Mouse (Mus musculus): ENCODE results near the gene Gm11939. TPM values are rescaled to one million over a fixed set of nuclear protein-coding genes. Genes with fewer than 3 reads are reported as not detected.

Gene Gm11939
- polyA plus RNA-seq, 1 experiment: not detected

DNA sequence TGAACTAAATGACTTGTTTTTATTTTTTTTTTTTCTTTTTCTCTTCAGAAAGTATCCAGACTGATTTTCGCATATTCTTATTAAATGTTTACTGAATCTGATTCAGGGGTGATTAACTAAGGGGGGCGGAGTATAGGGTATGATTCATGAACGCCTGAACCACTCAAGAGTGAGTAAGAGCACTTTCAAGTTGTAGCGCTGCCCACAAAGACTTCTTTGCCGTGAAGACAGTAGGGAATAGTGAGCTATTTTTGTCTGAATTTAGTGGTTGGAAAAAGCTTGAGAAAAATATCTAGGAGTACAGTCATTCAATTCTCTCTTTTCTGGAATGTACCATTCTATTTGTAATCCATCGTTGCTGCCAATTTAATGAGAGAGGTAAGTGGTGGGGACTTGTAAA, 22.3 kb upstream of the Gm11939 start:
- TF ChIP-seq CTCF (IDR thresholded peaks at IDR 0.05; ENCODE audit: control insufficient read depth, insufficient read depth, insufficient read length) (no peak), FOSL1 (IDR thresholded peaks at IDR 0.05; ENCODE audit: insufficient read depth, low read length, poor library complexity, severe bottlenecking) (peak; percentile 51)
- no peaks in the 10 kb centered on the region for H3K79me2 ChIP-seq (ENCODE audit: control insufficient read depth, insufficient read depth)
- no peaks in the 10 kb centered on the region for H3K79me3 ChIP-seq (ENCODE audit: low read depth)
- no peaks in the 10 kb centered on the region for H3K36me3 ChIP-seq (ENCODE audit: control insufficient read depth, insufficient read depth)
- no peak overlapping the region for H3K4me3 ChIP-seq (ENCODE audit: insufficient read depth, poor library complexity, severe bottlenecking)
- no peak overlapping the region for H3ac ChIP-seq (ENCODE audit: control insufficient read depth, insufficient read length, low read depth)
- no peaks in the 10 kb centered on the region for H3K27me3 ChIP-seq (ENCODE audit: control insufficient read depth, insufficient read depth, insufficient read length)

DNA sequence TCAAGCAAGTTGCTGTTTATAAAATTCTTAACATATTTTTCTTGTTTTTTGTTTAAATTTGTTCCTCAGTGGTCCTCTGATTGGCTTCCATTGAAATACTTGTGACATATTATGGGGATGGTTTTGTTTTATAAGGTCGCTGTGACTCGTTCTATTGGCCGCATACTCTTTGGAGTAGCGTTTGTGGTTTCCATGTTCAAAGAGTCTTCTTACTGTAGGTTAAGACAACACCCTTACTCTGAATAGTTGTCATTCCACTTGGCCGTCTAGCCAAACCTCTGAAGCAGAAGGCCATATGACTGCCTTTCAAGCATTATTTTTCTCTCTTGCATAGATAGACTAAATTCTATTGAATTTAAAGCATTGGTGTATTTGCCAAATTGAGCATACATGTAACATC, 21.8 kb upstream of the Gm11939 start:
- peak; percentile 23 for TF ChIP-seq MAX (IDR thresholded peaks at IDR 0.05)
- TF ChIP-seq FOSL1 (IDR thresholded peaks at IDR 0.05; ENCODE audit: insufficient read depth, low read length, poor library complexity, severe bottlenecking): no peak
- TF ChIP-seq MYOG (IDR thresholded peaks at IDR 0.05; ENCODE audit: control insufficient read depth, extremely low read depth, insufficient read length): no peak
- no peak for TF ChIP-seq USF1 (IDR thresholded peaks at IDR 0.05; ENCODE audit: low read depth)
- TF ChIP-seq MYOD1 (IDR thresholded peaks at IDR 0.05; ENCODE audit: control insufficient read depth, insufficient read length, low read depth): no peak
- TF ChIP-seq CEBPB (IDR thresholded peaks at IDR 0.05; ENCODE audit: low read depth): no peak
- TF ChIP-seq CTCF (IDR thresholded peaks at IDR 0.05; ENCODE audit: control insufficient read depth, insufficient read depth, insufficient read length): no peak
- Histone ChIP-seq H3K79me3 (ENCODE audit: low read depth) (no peaks in the 10 kb centered on the region), H3ac (ENCODE audit: control insufficient read depth, insufficient read length, low read depth) (no peak overlapping the region), H3K4me3 (ENCODE audit: insufficient read depth, poor library complexity, severe bottlenecking) (no peak overlapping the region), H3K36me3 (ENCODE audit: control insufficient read depth, insufficient read depth) (no peaks in the 10 kb centered on the region), H3K27me3 (ENCODE audit: control insufficient read depth, insufficient read depth, insufficient read length) (no peaks in the 10 kb centered on the region), H3K79me2 (ENCODE audit: control insufficient read depth, insufficient read depth) (no peaks in the 10 kb centered on the region)

DNA sequence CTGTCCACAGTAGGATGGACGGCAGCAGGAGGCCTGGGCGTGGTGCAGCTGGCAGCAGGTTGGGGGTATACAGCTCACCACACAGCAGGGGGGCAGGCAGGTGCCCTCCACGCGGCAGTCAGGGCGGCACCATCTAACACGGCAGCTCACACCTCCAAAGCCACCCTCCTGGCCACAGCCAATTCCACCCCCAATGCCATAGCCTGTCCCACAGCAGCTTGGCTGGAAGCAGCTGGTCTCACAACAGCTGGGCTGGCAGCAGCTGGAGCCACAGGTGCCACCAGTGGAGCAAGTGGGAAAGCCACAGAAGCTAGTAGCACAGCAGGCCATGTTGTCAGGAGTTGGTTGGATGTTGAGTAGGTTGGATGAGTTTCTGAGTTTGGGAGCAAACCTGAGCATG, 21.4 kb upstream of the Gm11939 start, which contains the start of gene Krtap1-5:
Gene Krtap1-5, minus strand, starts transcription at position 381 of the 400 bp plus-strand sequence.
- Histone ChIP-seq H3K36me3 (ENCODE audit: control insufficient read depth, insufficient read depth) (no peaks in the 10 kb centered on the region), H3K79me3 (ENCODE audit: low read depth) (no peaks in the 10 kb centered on the region), H3ac (ENCODE audit: control insufficient read depth, insufficient read length, low read depth) (no peak within 1 kb of the TSS), H3K79me2 (ENCODE audit: control insufficient read depth, insufficient read depth) (no peaks in the 10 kb centered on the region), H3K27me3 (ENCODE audit: control insufficient read depth, insufficient read depth, insufficient read length) (no peaks in the 10 kb centered on the region), H3K4me3 (ENCODE audit: insufficient read depth, poor library complexity, severe bottlenecking) (no peak within 1 kb of the TSS)
- no peak for TF ChIP-seq MAX (IDR thresholded peaks at IDR 0.05)
- TF ChIP-seq CEBPB (IDR thresholded peaks at IDR 0.05; ENCODE audit: low read depth): no peak
- peak; percentile 98 for TF ChIP-seq MYOD1 (IDR thresholded peaks at IDR 0.05; ENCODE audit: control insufficient read depth, insufficient read length, low read depth)
- TF ChIP-seq CTCF (IDR thresholded peaks at IDR 0.05; ENCODE audit: control insufficient read depth, insufficient read depth, insufficient read length): no peak
- no peak for TF ChIP-seq MYOG (IDR thresholded peaks at IDR 0.05; ENCODE audit: control insufficient read depth, extremely low read depth, insufficient read length)

DNA sequence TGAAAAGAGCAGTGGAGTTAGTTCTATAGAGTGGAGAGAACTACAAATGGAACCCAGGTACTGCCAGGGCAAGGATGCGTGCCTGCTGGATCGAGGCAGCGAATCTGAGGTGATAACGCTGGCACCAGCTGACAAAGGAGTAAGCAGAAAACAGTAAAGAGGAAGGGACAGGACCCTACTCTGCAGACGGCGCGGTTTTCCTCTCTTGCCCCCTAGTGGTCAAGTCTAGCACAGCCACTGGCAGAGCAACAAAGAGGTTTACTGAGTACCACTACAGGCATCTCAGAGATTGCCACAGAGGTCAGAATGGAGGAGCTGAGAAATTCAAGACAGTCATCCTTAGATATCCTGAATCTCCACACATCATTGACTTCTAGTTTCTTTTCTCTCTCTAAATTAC, 14.8 kb upstream of the Gm11939 start:
- Histone ChIP-seq H3K27me3 (ENCODE audit: control insufficient read depth, insufficient read depth, insufficient read length) (no peaks in the 10 kb centered on the region), H3K79me3 (ENCODE audit: low read depth) (no peaks in the 10 kb centered on the region), H3K36me3 (ENCODE audit: control insufficient read depth, insufficient read depth) (no peaks in the 10 kb centered on the region), H3K4me3 (ENCODE audit: insufficient read depth, poor library complexity, severe bottlenecking) (no peak overlapping the region), H3K79me2 (ENCODE audit: control insufficient read depth, insufficient read depth) (no peaks in the 10 kb centered on the region), H3ac (ENCODE audit: control insufficient read depth, insufficient read length, low read depth) (no peak overlapping the region)
- peak; percentile 70 for TF ChIP-seq CTCF (IDR thresholded peaks at IDR 0.05; ENCODE audit: control insufficient read depth, insufficient read depth, insufficient read length)
- TF ChIP-seq MYOD1 (IDR thresholded peaks at IDR 0.05; ENCODE audit: control insufficient read depth, insufficient read length, low read depth): no peak
- TF ChIP-seq FOSL1 (IDR thresholded peaks at IDR 0.05; ENCODE audit: insufficient read depth, low read length, poor library complexity, severe bottlenecking): no peak
- no peak for TF ChIP-seq USF1 (IDR thresholded peaks at IDR 0.05; ENCODE audit: low read depth)
- no peak for TF ChIP-seq CEBPB (IDR thresholded peaks at IDR 0.05; ENCODE audit: low read depth)

DNA sequence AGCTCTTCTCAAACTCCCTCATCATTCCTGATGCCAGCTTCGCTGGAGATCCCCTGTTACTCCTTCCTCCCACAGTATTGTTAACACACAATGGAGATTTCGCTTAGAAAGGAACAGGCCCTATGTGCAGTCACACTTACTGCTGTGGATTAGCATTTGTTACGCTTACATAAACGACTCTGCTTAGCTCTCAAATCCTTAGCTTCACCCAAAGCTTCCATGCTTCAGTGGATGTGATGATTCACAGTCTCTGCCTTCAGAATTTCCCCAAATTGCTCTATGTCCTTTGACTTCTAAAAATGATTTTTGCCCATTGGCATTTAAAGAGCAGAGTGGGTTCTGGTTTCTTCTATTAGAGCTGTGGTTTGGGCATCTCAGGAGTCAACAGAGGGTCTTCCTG, 13.9 kb upstream of the Gm11939 start:
- H3K79me2 ChIP-seq (ENCODE audit: control insufficient read depth, insufficient read depth): no peaks in the 10 kb centered on the region
- TF ChIP-seq FOSL1 (IDR thresholded peaks at IDR 0.05; ENCODE audit: insufficient read depth, low read length, poor library complexity, severe bottlenecking): no peak
- TF ChIP-seq MYOG (IDR thresholded peaks at IDR 0.05; ENCODE audit: control insufficient read depth, extremely low read depth, insufficient read length): no peak
- no peak for TF ChIP-seq CTCF (IDR thresholded peaks at IDR 0.05; ENCODE audit: control insufficient read depth, insufficient read depth, insufficient read length)
- TF ChIP-seq MAX (IDR thresholded peaks at IDR 0.05): no peak
- TF ChIP-seq MYOD1 (IDR thresholded peaks at IDR 0.05; ENCODE audit: control insufficient read depth, insufficient read length, low read depth): no peak
- no peak for TF ChIP-seq CEBPB (IDR thresholded peaks at IDR 0.05; ENCODE audit: low read depth)
- no peak for TF ChIP-seq USF1 (IDR thresholded peaks at IDR 0.05; ENCODE audit: low read depth)
- H3K4me3 ChIP-seq (ENCODE audit: insufficient read depth, poor library complexity, severe bottlenecking): no peak overlapping the region
- H3K27me3 ChIP-seq (ENCODE audit: control insufficient read depth, insufficient read depth, insufficient read length): no peaks in the 10 kb centered on the region
- no peaks in the 10 kb centered on the region for H3K79me3 ChIP-seq (ENCODE audit: low read depth)
- H3K36me3 ChIP-seq (ENCODE audit: control insufficient read depth, insufficient read depth): no peaks in the 10 kb centered on the region
- H3ac ChIP-seq (ENCODE audit: control insufficient read depth, insufficient read length, low read depth): no peak overlapping the region

DNA sequence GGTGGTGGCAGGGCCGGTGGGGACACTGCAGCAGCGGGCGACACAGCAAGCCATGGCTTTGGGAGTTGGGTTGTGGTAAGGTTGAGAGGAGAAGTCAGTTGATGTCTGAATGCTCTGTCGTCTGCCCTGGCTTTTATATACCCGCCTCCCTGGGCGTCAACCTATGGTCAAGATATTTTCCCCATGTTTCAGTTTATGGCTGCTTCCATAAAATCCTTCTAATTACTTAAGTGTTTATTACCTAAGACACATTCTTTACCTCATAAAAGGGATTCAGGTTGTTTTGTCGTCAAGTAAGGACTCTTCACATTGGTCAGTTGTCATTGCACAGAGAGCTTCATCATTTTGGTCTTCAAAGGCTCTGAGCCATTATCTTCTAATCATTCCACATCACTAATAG, 7.3 kb upstream of the Gm11939 start, which contains the start of gene Krtap3-1:
Gene Krtap3-1, minus strand, starts transcription at position 101 of the 400 bp plus-strand sequence.
- Histone ChIP-seq H3ac (ENCODE audit: control insufficient read depth, insufficient read length, low read depth) (no peak within 1 kb of the TSS), H3K79me3 (ENCODE audit: low read depth) (no peaks in the 10 kb centered on the region), H3K4me3 (ENCODE audit: insufficient read depth, poor library complexity, severe bottlenecking) (no peak within 1 kb of the TSS), H3K79me2 (ENCODE audit: control insufficient read depth, insufficient read depth) (no peaks in the 10 kb centered on the region), H3K36me3 (ENCODE audit: control insufficient read depth, insufficient read depth) (no peaks in the 10 kb centered on the region), H3K27me3 (ENCODE audit: control insufficient read depth, insufficient read depth, insufficient read length) (no peaks in the 10 kb centered on the region)
- TF ChIP-seq CEBPB (IDR thresholded peaks at IDR 0.05; ENCODE audit: low read depth): no peak
- TF ChIP-seq FOSL1 (IDR thresholded peaks at IDR 0.05; ENCODE audit: insufficient read depth, low read length, poor library complexity, severe bottlenecking): no peak
- TF ChIP-seq MYOD1 (IDR thresholded peaks at IDR 0.05; ENCODE audit: control insufficient read depth, insufficient read length, low read depth): no peak
- no peak for TF ChIP-seq MAX (IDR thresholded peaks at IDR 0.05)
- TF ChIP-seq CTCF (IDR thresholded peaks at IDR 0.05; ENCODE audit: control insufficient read depth, insufficient read depth, insufficient read length): no peak
- TF ChIP-seq USF1 (IDR thresholded peaks at IDR 0.05; ENCODE audit: low read depth): no peak
- no peak for TF ChIP-seq MYOG (IDR thresholded peaks at IDR 0.05; ENCODE audit: control insufficient read depth, extremely low read depth, insufficient read length)

Data from C2C12 (cell line).